Mouse (Mus musculus): Measurements from ENCODE around the gene Dach1. TPM values are rescaled to one million over a fixed set of nuclear protein-coding genes. Genes with fewer than 3 reads are reported as not detected.

Dach1 gene
- polyA plus RNA-seq, 1 experiment = 8.9 TPM

DNA sequence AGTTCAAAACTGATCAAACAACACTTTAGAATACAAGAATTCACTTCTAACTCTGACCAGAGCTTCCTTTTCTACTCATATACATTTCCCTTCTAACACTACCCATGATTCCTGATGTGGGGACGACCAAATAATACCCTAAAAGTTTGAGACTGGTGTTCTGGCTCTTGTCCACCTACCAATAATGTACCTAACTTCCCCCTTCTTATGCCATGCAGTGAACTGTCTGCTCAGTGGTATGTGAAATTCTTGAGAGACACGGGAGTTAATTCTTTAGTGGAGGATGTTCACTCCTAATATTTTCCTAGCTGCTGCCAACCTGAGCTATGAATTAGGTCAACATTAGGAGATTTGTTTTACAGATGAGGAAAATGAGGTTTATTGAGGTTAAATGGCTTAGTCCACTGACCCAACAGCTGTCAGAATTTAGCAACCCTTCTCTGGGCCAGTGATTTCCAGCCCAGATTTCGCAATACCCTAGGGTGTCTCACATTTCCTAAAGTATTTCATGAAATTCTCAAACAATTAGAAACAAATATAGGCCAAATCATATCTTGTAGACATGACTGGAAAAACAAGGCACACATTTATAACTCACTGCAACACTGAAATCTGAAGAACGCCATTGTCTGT lies 102.2 kb downstream of the Dach1 start:
- TF ChIP-seq POLR2A (IDR thresholded peaks at IDR 0.05; ENCODE audit: borderline replicate concordance, extremely low read depth, low read depth, low read length) (no peak), CTCF (IDR thresholded peaks at IDR 0.05; ENCODE audit: insufficient read depth, low read length) (no peak)
- no peak for DNase-seq
- 59% methylated on average over 4 of the region's 4 CpGs for WGBS
- Histone ChIP-seq H3K4me1 (ENCODE audit: control insufficient read depth, insufficient read depth, low read length) (no peaks in the 10 kb centered on the region), H3K4me3 (replicated peaks; ENCODE audit: extremely low read depth, low read depth, low read length) (no peak overlapping the region)

DNA sequence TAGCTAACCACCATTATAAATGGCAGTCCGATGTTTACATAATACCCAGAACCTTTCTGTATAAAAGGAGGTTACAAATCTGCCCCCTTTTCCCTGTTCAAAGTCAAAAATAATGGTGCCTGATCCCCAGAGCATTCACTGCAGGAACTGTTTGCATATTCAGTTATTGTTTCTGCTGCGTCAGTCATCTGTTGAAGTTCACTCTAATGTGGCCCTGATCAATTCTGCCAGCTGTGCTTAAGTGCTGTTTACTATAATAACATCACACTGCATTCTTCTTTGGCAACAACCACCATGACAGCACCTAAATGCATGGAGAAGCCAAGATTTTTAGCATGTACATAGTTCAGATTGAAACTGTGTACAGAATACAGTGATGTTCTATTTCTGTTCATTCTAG lies 105.4 kb downstream of the Dach1 start:
- no peak for DNase-seq
- H3K4me3 ChIP-seq (replicated peaks; ENCODE audit: extremely low read depth, low read depth, low read length) = no peak overlapping the region
- TF ChIP-seq POLR2A (IDR thresholded peaks at IDR 0.05; ENCODE audit: borderline replicate concordance, extremely low read depth, low read depth, low read length) = no peak
- no peak for TF ChIP-seq CTCF (IDR thresholded peaks at IDR 0.05; ENCODE audit: insufficient read depth, low read length)
- H3K4me1 ChIP-seq (ENCODE audit: control insufficient read depth, insufficient read depth, low read length) = no peaks in the 10 kb centered on the region
- WGBS = 45% methylated on average over 2 of the region's 2 CpGs

GRCm38 (mm10) chr14:98049329-98049728 lies 120.2 kb downstream of the Dach1 start:
- 25% methylated on average over 2 of the region's 2 CpGs for WGBS
- no peak for DNase-seq
- TF ChIP-seq CTCF (IDR thresholded peaks at IDR 0.05; ENCODE audit: insufficient read depth, low read length) (no peak), POLR2A (IDR thresholded peaks at IDR 0.05; ENCODE audit: borderline replicate concordance, extremely low read depth, low read depth, low read length) (no peak)
- Histone ChIP-seq H3K4me1 (ENCODE audit: control insufficient read depth, insufficient read depth, low read length) (peaks cover 2% of the 10 kb centered on the region), H3K4me3 (replicated peaks; ENCODE audit: extremely low read depth, low read depth, low read length) (no peak overlapping the region)

DNA sequence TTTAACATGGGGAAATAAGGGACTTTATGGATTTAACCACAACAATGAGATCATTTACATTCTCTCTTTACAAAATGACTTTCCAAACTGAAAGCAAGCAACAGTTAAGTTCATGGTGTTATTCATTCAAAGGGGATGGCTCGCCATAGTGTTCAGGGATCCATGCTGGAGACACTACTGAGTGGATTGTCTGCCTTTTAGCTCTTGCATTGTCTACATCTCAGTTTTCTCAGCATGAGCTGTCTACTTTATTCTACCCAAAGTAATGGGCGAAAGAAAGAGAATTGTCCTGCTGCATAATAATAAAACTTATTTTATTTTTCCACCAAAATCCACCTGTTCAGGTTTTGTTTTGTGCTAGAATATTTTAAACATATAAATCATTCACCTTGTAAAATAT lies 121.2 kb downstream of the Dach1 start:
- 82% methylated on average over 2 of the region's 2 CpGs for WGBS
- Histone ChIP-seq H3K4me1 (ENCODE audit: control insufficient read depth, insufficient read depth, low read length) (peaks cover 2% of the 10 kb centered on the region), H3K4me3 (replicated peaks; ENCODE audit: extremely low read depth, low read depth, low read length) (no peak overlapping the region)
- DNase-seq = no peak
- no peak for TF ChIP-seq POLR2A (IDR thresholded peaks at IDR 0.05; ENCODE audit: borderline replicate concordance, extremely low read depth, low read depth, low read length)
- TF ChIP-seq CTCF (IDR thresholded peaks at IDR 0.05; ENCODE audit: insufficient read depth, low read length) = no peak

DNA sequence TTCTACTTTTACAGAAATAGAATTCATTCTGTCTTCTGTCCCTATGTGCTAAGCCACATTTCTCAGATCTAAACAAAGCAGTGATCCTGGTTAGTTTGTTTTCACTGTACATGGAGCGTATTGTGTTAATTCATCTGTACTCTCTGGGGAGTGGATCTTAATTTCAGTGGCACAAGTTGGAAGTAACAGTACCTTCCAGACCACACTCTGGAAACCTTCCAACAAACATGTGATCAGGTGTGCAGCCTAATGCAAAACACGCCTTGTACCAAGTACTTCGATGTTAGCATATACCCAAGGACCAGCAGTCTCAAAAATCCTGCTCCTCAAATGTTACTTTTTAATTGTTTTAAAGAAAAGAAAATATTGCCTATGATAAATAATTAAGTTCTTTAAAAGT lies 121.9 kb downstream of the Dach1 start:
- 71% methylated on average over 3 of the region's 3 CpGs for WGBS
- no peak overlapping the region for H3K4me3 ChIP-seq (replicated peaks; ENCODE audit: extremely low read depth, low read depth, low read length)

GRCm38 (mm10) chr14:98046960-98047359 lies 122.6 kb downstream of the Dach1 start:
- peaks cover 2% of the 10 kb centered on the region for H3K4me1 ChIP-seq (ENCODE audit: control insufficient read depth, insufficient read depth, low read length)
- no peak for DNase-seq
- H3K4me3 ChIP-seq (replicated peaks; ENCODE audit: extremely low read depth, low read depth, low read length) = no peak overlapping the region
- no peak for TF ChIP-seq CTCF (IDR thresholded peaks at IDR 0.05; ENCODE audit: insufficient read depth, low read length)
- TF ChIP-seq POLR2A (IDR thresholded peaks at IDR 0.05; ENCODE audit: borderline replicate concordance, extremely low read depth, low read depth, low read length) = no peak

More for the DNA sequence above, 121.9 kb downstream of the Dach1 start:
- peaks cover 2% of the 10 kb centered on the region for H3K4me1 ChIP-seq (ENCODE audit: control insufficient read depth, insufficient read depth, low read length)
- DNase-seq = no peak
- no peak for TF ChIP-seq CTCF (IDR thresholded peaks at IDR 0.05; ENCODE audit: insufficient read depth, low read length)
- TF ChIP-seq POLR2A (IDR thresholded peaks at IDR 0.05; ENCODE audit: borderline replicate concordance, extremely low read depth, low read depth, low read length) = no peak

GRCm38 (mm10) chr14:98038524-98038923 lies 131.0 kb downstream of the Dach1 start:
- WGBS = 49% methylated on average over 1 of the region's 1 CpGs
- Histone ChIP-seq H3K4me1 (ENCODE audit: control insufficient read depth, insufficient read depth, low read length) (no peaks in the 10 kb centered on the region), H3K4me3 (replicated peaks; ENCODE audit: extremely low read depth, low read depth, low read length) (no peak overlapping the region)
- no peak for TF ChIP-seq POLR2A (IDR thresholded peaks at IDR 0.05; ENCODE audit: borderline replicate concordance, extremely low read depth, low read depth, low read length)
- no peak for TF ChIP-seq CTCF (IDR thresholded peaks at IDR 0.05; ENCODE audit: insufficient read depth, low read length)
- no peak for DNase-seq

- no peak for DNase-seq
- Histone ChIP-seq H3K4me3 (replicated peaks; ENCODE audit: extremely low read depth, low read depth, low read length) (no peak overlapping the region), H3K4me1 (ENCODE audit: control insufficient read depth, insufficient read depth, low read length) (no peaks in the 10 kb centered on the region)
- TF ChIP-seq CTCF (IDR thresholded peaks at IDR 0.05; ENCODE audit: insufficient read depth, low read length) (no peak), POLR2A (IDR thresholded peaks at IDR 0.05; ENCODE audit: borderline replicate concordance, extremely low read depth, low read depth, low read length) (no peak)
- 63% methylated on average over 3 of the region's 3 CpGs for WGBS
Measured at GRCm38 (mm10) chr14:98037175-98037574, 132.4 kb downstream of the Dach1 start.

DNA sequence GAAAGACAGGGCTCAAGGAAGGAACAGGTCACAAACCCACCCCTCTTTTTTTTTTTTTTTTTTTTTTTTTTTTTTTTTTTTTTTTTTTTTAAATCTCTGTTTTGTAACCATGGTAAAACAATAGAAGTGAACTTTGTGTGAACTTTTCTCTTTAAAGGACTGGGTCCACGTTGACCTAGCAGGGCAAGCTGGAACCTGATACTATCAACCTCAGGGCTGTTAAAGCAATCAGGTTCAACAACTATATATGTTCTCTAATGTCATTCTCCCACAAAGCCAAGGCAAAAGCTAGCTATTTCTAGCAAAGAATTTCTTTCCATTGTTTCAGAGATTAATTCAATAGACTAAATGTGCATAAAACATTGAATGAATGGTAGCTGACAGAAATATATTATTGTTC lies 134.3 kb downstream of the Dach1 start:
- TF ChIP-seq POLR2A (IDR thresholded peaks at IDR 0.05; ENCODE audit: borderline replicate concordance, extremely low read depth, low read depth, low read length) (no peak), CTCF (IDR thresholded peaks at IDR 0.05; ENCODE audit: insufficient read depth, low read length) (no peak)
- 3% methylated on average over 1 of the region's 1 CpGs for WGBS
- Histone ChIP-seq H3K4me1 (ENCODE audit: control insufficient read depth, insufficient read depth, low read length) (no peaks in the 10 kb centered on the region), H3K4me3 (replicated peaks; ENCODE audit: extremely low read depth, low read depth, low read length) (no peak overlapping the region)
- DNase-seq = no peak

- H3K4me3 ChIP-seq (replicated peaks; ENCODE audit: extremely low read depth, low read depth, low read length) = no peak overlapping the region
- no peaks in the 10 kb centered on the region for H3K4me1 ChIP-seq (ENCODE audit: control insufficient read depth, insufficient read depth, low read length)
- TF ChIP-seq CTCF (IDR thresholded peaks at IDR 0.05; ENCODE audit: insufficient read depth, low read length) = no peak
- TF ChIP-seq POLR2A (IDR thresholded peaks at IDR 0.05; ENCODE audit: borderline replicate concordance, extremely low read depth, low read depth, low read length) = no peak
- no peak for DNase-seq
- 76% methylated on average over 4 of the region's 4 CpGs for WGBS
Measured at GRCm38 (mm10) chr14:98023540-98023939, 146.0 kb downstream of the Dach1 start.

Data from lung, adult 2 months (tissue).